Mouse (Mus musculus) C2C12 (cell line): ENCODE results near the gene Atp11b. TPM values are rescaled to one million over a fixed set of nuclear protein-coding genes. Genes with fewer than 3 reads are reported as not detected.

Experiments used
- H3K27me3 ChIP-seq: one replicate; pipeline ENCODE4 v1.6.1; 2011; ENCODE audit not compliant: control insufficient read depth, insufficient read depth, insufficient read length
- H3K36me3 ChIP-seq: one replicate; pipeline ENCODE4 v1.6.1; 2011; ENCODE audit not compliant: control insufficient read depth, insufficient read depth
- H3K4me3 ChIP-seq: one replicate; pipeline ENCODE4 v1.5.1; 2011; ENCODE audit warnings: mild to moderate bottlenecking, control low read depth; ENCODE audit not compliant: poor library complexity, insufficient read depth, severe bottlenecking
- H3K79me2 ChIP-seq: one replicate; pipeline ENCODE4 v1.6.1; 2011; ENCODE audit not compliant: control insufficient read depth, insufficient read depth
- H3K79me3 ChIP-seq: one replicate; pipeline ENCODE4 v1.6.1; 2011; ENCODE audit warnings: low read depth, control low read depth
- H3ac ChIP-seq: one replicate; pipeline ENCODE3; 2011; ENCODE audit warnings: low read depth; ENCODE audit not compliant: control insufficient read depth, insufficient read length
- CEBPB ChIP-seq: IDR thresholded peaks from one replicate; pipeline ENCODE4 v1.6.1; 2011; ENCODE audit warnings: low read depth, mild to moderate bottlenecking, control low read depth, moderate library complexity
- CTCF ChIP-seq: IDR thresholded peaks from one replicate; pipeline ENCODE4 v1.5.1; 2011; ENCODE audit not compliant: control insufficient read depth, insufficient read depth, insufficient read length
- FOSL1 ChIP-seq: IDR thresholded peaks from one replicate; pipeline ENCODE4 v1.8.0; 2011; ENCODE audit warnings: mild to moderate bottlenecking, low read length; ENCODE audit not compliant: poor library complexity, insufficient read depth, severe bottlenecking
- MAX ChIP-seq: IDR thresholded peaks from one replicate; pipeline ENCODE4 v1.6.1; 2011; ENCODE audit warnings: mild to moderate bottlenecking, control low read depth
- MYOD1 ChIP-seq: IDR thresholded peaks from one replicate; pipeline ENCODE4 v1.6.1; 2011; ENCODE audit warnings: low read depth; ENCODE audit not compliant: control insufficient read depth, insufficient read length
- MYOG ChIP-seq: IDR thresholded peaks from one replicate; pipeline ENCODE4 v1.6.1; 2011; ENCODE audit not compliant: control insufficient read depth, insufficient read length; ENCODE audit errors: extremely low read depth
- USF1 ChIP-seq: IDR thresholded peaks from one replicate; pipeline ENCODE4 v1.6.1; 2011; ENCODE audit warnings: low read depth, mild to moderate bottlenecking, control low read depth, moderate library complexity
- polyA plus RNA-seq: library from polyadenylated mRNA; unstranded; fragments of >200 nt; fragmentation: generic; extraction: Trizol; gene quantifications from one replicate; pipeline ENCODE4 v1.2.1, GENCODE M21; 2012; ENCODE audit warnings: missing spikeins

Gene Atp11b
- polyA plus RNA-seq, 1 experiment: 4.2 TPM

DNA sequence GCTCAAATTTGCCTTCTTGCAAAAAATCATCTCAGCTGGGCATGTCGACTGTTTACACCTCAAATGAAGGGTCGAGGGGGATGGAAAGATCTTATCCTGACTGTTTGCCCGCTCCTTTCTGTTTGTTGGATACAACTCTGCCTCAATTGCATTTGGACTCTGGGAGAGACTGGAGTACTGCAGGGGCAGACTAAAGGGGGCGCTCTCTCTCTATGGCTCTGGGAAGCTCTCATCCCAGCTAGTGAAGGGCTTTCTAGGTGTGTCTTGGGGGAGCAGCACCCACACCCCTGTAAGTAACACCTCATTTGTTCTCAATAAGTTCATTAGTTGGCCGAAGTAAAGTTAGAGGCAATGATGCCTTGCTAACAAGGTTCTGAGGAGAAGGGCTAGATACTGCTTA is 3.6 kb upstream of the Atp11b start:
- no peaks in the 10 kb centered on the region for H3K79me3 ChIP-seq
- no peaks in the 10 kb centered on the region for H3K36me3 ChIP-seq
- H3K27me3 ChIP-seq: no peaks in the 10 kb centered on the region
- no peak overlapping the region for H3K4me3 ChIP-seq
- TF ChIP-seq FOSL1 (no peak), MYOG (no peak), CEBPB (no peak), MYOD1 (no peak), USF1 (no peak), CTCF (no peak), MAX (no peak)
- no peak overlapping the region for H3ac ChIP-seq
- H3K79me2 ChIP-seq: peaks cover 8% of the 10 kb centered on the region

- no peak for TF ChIP-seq MAX
- TF ChIP-seq MYOG: no peak
- TF ChIP-seq MYOD1: no peak
- TF ChIP-seq CTCF: no peak
- no peak for TF ChIP-seq FOSL1
- TF ChIP-seq CEBPB: no peak
- H3K79me2 ChIP-seq: peaks cover 23% of the 10 kb centered on the region
- no peaks in the 10 kb centered on the region for H3K36me3 ChIP-seq
- H3ac ChIP-seq: no peak overlapping the region
- H3K4me3 ChIP-seq: no peak overlapping the region
- no peaks in the 10 kb centered on the region for H3K27me3 ChIP-seq
- peaks cover 4% of the 10 kb centered on the region for H3K79me3 ChIP-seq
These were observed 2.2 kb upstream of the Atp11b start for GRCm38 (mm10) chr3:35751724-35752123.

DNA sequence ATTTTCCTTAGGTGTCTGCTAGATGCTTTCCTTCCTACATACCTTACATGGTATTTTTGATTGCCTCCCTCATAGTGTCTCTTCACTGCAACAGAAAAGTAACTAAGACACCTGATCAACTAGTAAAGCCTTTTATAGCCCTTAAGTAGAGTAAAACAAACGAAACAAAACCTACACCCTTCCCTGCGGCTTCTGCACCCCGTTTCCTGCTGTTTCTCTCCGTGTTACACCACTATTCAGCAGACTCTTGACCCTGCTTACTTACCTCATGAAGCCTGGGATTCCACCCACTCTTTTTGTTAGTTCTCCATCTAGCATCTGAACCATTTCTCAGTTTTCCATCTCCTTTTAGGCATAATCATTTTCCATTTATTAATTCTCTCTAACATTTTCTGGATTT is 8.8 kb downstream of the Atp11b start:
- H3K36me3 ChIP-seq: no peaks in the 10 kb centered on the region
- TF ChIP-seq MYOD1 (no peak), FOSL1 (no peak)
- no peak overlapping the region for H3ac ChIP-seq
- H3K4me3 ChIP-seq: no peak overlapping the region
- peaks cover 83% of the 10 kb centered on the region for H3K79me2 ChIP-seq
- peaks cover 31% of the 10 kb centered on the region for H3K79me3 ChIP-seq
- no peaks in the 10 kb centered on the region for H3K27me3 ChIP-seq

- TF ChIP-seq MAX: no peak
- peak; percentile 91 for TF ChIP-seq FOSL1
- H3K79me3 ChIP-seq: peaks cover 28% of the 10 kb centered on the region
- H3K79me2 ChIP-seq: peaks cover 75% of the 10 kb centered on the region
- no peaks in the 10 kb centered on the region for H3K36me3 ChIP-seq
- no peaks in the 10 kb centered on the region for H3K27me3 ChIP-seq
- no peak overlapping the region for H3K4me3 ChIP-seq
- H3ac ChIP-seq: no peak overlapping the region
These were observed 11.0 kb downstream of the Atp11b start for GRCm38 (mm10) chr3:35764637-35765617.

DNA sequence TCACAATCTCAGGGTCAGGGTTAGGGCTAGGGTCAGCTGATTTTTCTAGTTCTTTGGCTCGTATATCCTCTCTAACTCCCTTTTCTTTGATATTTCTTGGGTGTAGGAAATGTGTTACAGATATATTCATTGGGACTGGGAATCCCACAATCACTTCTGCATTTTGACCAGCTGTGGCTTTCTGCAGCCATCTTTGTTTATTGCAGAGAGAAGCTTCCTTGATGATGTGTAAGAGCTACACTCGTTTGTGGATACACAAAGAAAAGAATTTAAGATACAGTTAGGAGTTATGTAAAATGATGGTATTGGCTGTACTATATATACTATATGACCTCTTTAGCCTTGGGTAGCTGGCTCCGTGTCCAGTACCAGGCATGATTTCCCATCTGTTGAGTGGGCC is 25.8 kb downstream of the Atp11b start:
- Histone ChIP-seq H3ac (no peak overlapping the region), H3K79me2 (peaks cover 7% of the 10 kb centered on the region)

DNA sequence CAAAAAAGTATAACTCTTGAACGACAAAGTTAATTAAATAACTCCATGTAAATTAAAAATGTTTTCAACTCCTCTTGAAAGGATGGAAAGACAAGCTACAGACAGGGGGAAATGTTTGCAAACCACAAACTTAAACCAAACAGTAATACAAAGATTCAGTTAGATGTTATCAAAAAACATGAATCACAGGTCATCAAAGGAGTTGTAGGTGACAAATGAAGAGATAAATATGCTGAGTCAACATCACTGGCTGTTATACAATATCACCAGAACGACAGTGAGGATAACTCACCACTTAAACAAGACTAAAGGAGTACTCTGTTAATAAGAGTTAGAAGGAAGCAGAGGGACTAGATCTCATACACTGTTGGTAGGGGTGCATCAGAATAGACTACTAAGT is 48.1 kb downstream of the Atp11b start:
- Histone ChIP-seq H3K79me3 (no peaks in the 10 kb centered on the region), H3K27me3 (no peaks in the 10 kb centered on the region), H3K4me3 (no peak overlapping the region), H3K36me3 (peaks cover 36% of the 10 kb centered on the region), H3K79me2 (no peaks in the 10 kb centered on the region), H3ac (no peak overlapping the region)
- TF ChIP-seq CTCF: no peak
- TF ChIP-seq MYOD1: no peak
- no peak for TF ChIP-seq USF1
- no peak for TF ChIP-seq CEBPB
- no peak for TF ChIP-seq MYOG
- TF ChIP-seq FOSL1: no peak
- no peak for TF ChIP-seq MAX

More for the DNA sequence above, 25.8 kb downstream of the Atp11b start:
- Histone ChIP-seq H3K79me3 (peaks cover 5% of the 10 kb centered on the region), H3K27me3 (no peaks in the 10 kb centered on the region), H3K4me3 (no peak overlapping the region), H3K36me3 (no peaks in the 10 kb centered on the region)
- TF ChIP-seq MYOD1 (no peak), USF1 (no peak), FOSL1 (no peak), MYOG (no peak), CEBPB (no peak), CTCF (no peak), MAX (no peak)
